Mouse (Mus musculus) layer of hippocampus, adult 18-20 months (tissue): ENCODE measurements around the gene Fam207a. TPM values are rescaled to one million over a fixed set of nuclear protein-coding genes. Genes with fewer than 3 reads are reported as not detected.
A peak's percentile ranks its signal among the peaks of the same experiment; 100 is the strongest.

Source experiments
- DNase-seq, 2 experiments: peaks; one replicate each; pipeline ENCODE4 v3.0.0; 2022; ENCODE audit warnings: low spot score in 2 of 2
- total RNA-seq, 2 experiments: library from RNA; stranded (reverse); gene quantifications; 2 replicates each; pipeline ENCODE4 v1.2.3; 2021

Fam207a gene
- total RNA-seq, 2 experiments from 2014 or later: 37.6 to 40.5 TPM

- no peak for DNase-seq
These were observed 15.7 kb upstream of the Fam207a start for GRCm38 (mm10) chr10:77531026-77532019.

GRCm38 (mm10) chr10:77530140-77530539, 14.6 kb upstream of the Fam207a start, which contains the start of gene Itgb2:
Gene Itgb2, plus strand, starts transcription at chr10:77530252.
- no peak for DNase-seq

- no peak for DNase-seq
These were observed 13.0 kb upstream of the Fam207a start for GRCm38 (mm10) chr10:77528634-77529033.

- DNase-seq: no peak
These were observed 10.9 kb upstream of the Fam207a start for GRCm38 (mm10) chr10:77526488-77526887.

- no peak for DNase-seq
These were observed 7.7 kb upstream of the Fam207a start for GRCm38 (mm10) chr10:77523321-77523720.

- DNase-seq: no peak
These were observed 7.2 kb upstream of the Fam207a start for GRCm38 (mm10) chr10:77522746-77523145.

- no peak for DNase-seq
These were observed 6.6 kb upstream of the Fam207a start for GRCm38 (mm10) chr10:77522021-77522731.

- DNase-seq: no peak
These were observed 4.9 kb upstream of the Fam207a start for GRCm38 (mm10) chr10:77520497-77520896.

- DNase-seq: no peak
These were observed 3.6 kb upstream of the Fam207a start for GRCm38 (mm10) chr10:77519191-77519590.

- DNase-seq: no peak
These were observed 2.2 kb upstream of the Fam207a start for GRCm38 (mm10) chr10:77517801-77518200.

GRCm38 (mm10) chr10:77517066-77517620, 1.6 kb upstream of the Fam207a start:
- DNase-seq: peak in 1 of 2 experiments; percentile 57

GRCm38 (mm10) chr10:77516379-77516951, 880 bp upstream of the Fam207a start:
- no peak for DNase-seq

- DNase-seq: no peak
These were observed 5.2 kb downstream of the Fam207a start for GRCm38 (mm10) chr10:77510225-77510982.

GRCm38 (mm10) chr10:77509403-77510187, 6.0 kb downstream of the Fam207a start:
- DNase-seq: peak; percentile 67 to 82

- no peak for DNase-seq
These were observed 6.8 kb downstream of the Fam207a start for GRCm38 (mm10) chr10:77508744-77509143.

GRCm38 (mm10) chr10:77507779-77508178, 7.8 kb downstream of the Fam207a start:
- no peak for DNase-seq

GRCm38 (mm10) chr10:77506961-77507577, 8.5 kb downstream of the Fam207a start:
- no peak for DNase-seq

GRCm38 (mm10) chr10:77506526-77506925, 9.1 kb downstream of the Fam207a start:
- no peak for DNase-seq

GRCm38 (mm10) chr10:77504143-77504542, 11.4 kb downstream of the Fam207a start:
- DNase-seq: no peak
